8 mouse cellular contexts compared by ENCODE assay signal in genomic region chr19:37435853-37436174, GRCm38 (mm10). TPM values are rescaled to one million over a fixed set of nuclear protein-coding genes. Genes with fewer than 3 reads are reported as not detected.
DNase-seq lines count a peak whose midpoint lies in the region; ATAC-seq lines count a peak whose summit lies in the region.

No protein-coding gene starts in this region.

- 6% methylated on average over 10 of the region's 10 CpGs for WGBS in forebrain, embryonic 11.5 days
- WGBS in forebrain, embryonic 12.5 days = 5% methylated on average over 10 of the region's 10 CpGs
- 7% methylated on average over 10 of the region's 10 CpGs for WGBS in lung, embryonic 16.5 days
- WGBS in limb, embryonic 12.5 days = 5% methylated on average over 10 of the region's 10 CpGs
- WGBS in stomach, embryonic 14.5 days = 9% methylated on average over 10 of the region's 10 CpGs

- H3K9me3 ChIP-seq in forebrain, embryonic 11.5 days (ENCODE audit: control insufficient read depth, low read length) = no peaks in the 10 kb centered on the region
- no peaks in the 10 kb centered on the region for H3K9me3 ChIP-seq in forebrain, embryonic 12.5 days
- no peaks in the 10 kb centered on the region; the same call in 1 of the 2 replicates for H3K9me3 ChIP-seq in lung, embryonic 16.5 days (ENCODE audit: control insufficient read depth, low read length)
- H3K9me3 ChIP-seq in limb, embryonic 12.5 days = no peaks in the 10 kb centered on the region
- no peaks in the 10 kb centered on the region for H3K9me3 ChIP-seq in stomach, embryonic 14.5 days (ENCODE audit: control insufficient read depth, low read depth, low read length)

- no peak overlapping the region for H3K4me2 ChIP-seq in forebrain, embryonic 11.5 days (ENCODE audit: low read depth, low read length, severe bottlenecking)
- no peak overlapping the region for H3K4me2 ChIP-seq in forebrain, embryonic 12.5 days
- H3K4me2 ChIP-seq in lung, embryonic 16.5 days (ENCODE audit: low read depth, low read length) = peak overlapping the region; percentile 81
- peak overlapping the region; percentile 64; the same call in 1 of the 2 replicates for H3K4me2 ChIP-seq in limb, embryonic 12.5 days
- peak overlapping the region; percentile 69 for H3K4me2 ChIP-seq in stomach, embryonic 14.5 days (replicated peaks; ENCODE audit: low read depth, low read length)

- no peak overlapping the region for H3K27ac ChIP-seq in forebrain, embryonic 11.5 days (ENCODE audit: low read depth, low read length)
- H3K27ac ChIP-seq in forebrain, embryonic 12.5 days = no peak overlapping the region
- H3K27ac ChIP-seq in lung, embryonic 16.5 days (ENCODE audit: low read length) = peak overlapping the region; percentile 76
- H3K27ac ChIP-seq in limb, embryonic 12.5 days = no peak overlapping the region
- H3K27ac ChIP-seq in stomach, embryonic 14.5 days (ENCODE audit: low read length) = no peak overlapping the region; the same call in 1 of the 2 replicates

- peak; percentile 45 for DNase-seq in forebrain, embryonic 11.5 days (ENCODE audit: low spot score)
- no peak for DNase-seq in lung, postnatal 36 days
- no peak for DNase-seq in T-cell, adult 2 months (ENCODE audit: low spot score)

- peaks cover 9% of the 10 kb centered on the region for H3K4me1 ChIP-seq in forebrain, embryonic 11.5 days (replicated peaks; ENCODE audit: control insufficient read depth, insufficient read depth, low read length)
- peaks cover 18% of the 10 kb centered on the region for H3K4me1 ChIP-seq in forebrain, embryonic 12.5 days
- peaks cover 11% of the 10 kb centered on the region; the same call in 1 of the 2 replicates for H3K4me1 ChIP-seq in lung, embryonic 16.5 days (replicated peaks; ENCODE audit: control insufficient read depth, insufficient read depth, low read length)
- peaks cover 21% of the 10 kb centered on the region for H3K4me1 ChIP-seq in limb, embryonic 12.5 days (replicated peaks)
- H3K4me1 ChIP-seq in stomach, embryonic 14.5 days (ENCODE audit: control insufficient read depth, insufficient read depth, low read length) = peaks cover 3% of the 10 kb centered on the region; the same call in 1 of the 2 replicates

- H3K36me3 ChIP-seq in forebrain, embryonic 11.5 days (ENCODE audit: control insufficient read depth, insufficient read depth, low read length) = no peaks in the 10 kb centered on the region
- H3K36me3 ChIP-seq in forebrain, embryonic 12.5 days (replicated peaks) = no peaks in the 10 kb centered on the region
- no peaks in the 10 kb centered on the region for H3K36me3 ChIP-seq in lung, embryonic 16.5 days (ENCODE audit: control insufficient read depth, insufficient read depth, low read length)
- H3K36me3 ChIP-seq in limb, embryonic 12.5 days = no peaks in the 10 kb centered on the region
- no peaks in the 10 kb centered on the region for H3K36me3 ChIP-seq in stomach, embryonic 14.5 days (ENCODE audit: control insufficient read depth, insufficient read depth, low read length)

- H3K27me3 ChIP-seq in forebrain, embryonic 11.5 days (ENCODE audit: control insufficient read depth, insufficient read depth, low read length) = peaks cover 78% of the 10 kb centered on the region
- peaks cover 88% of the 10 kb centered on the region for H3K27me3 ChIP-seq in forebrain, embryonic 12.5 days
- H3K27me3 ChIP-seq in lung, embryonic 16.5 days (ENCODE audit: control insufficient read depth, insufficient read depth, low read depth, low read length) = peaks cover 55% of the 10 kb centered on the region
- H3K27me3 ChIP-seq in limb, embryonic 12.5 days = peaks cover 88% of the 10 kb centered on the region
- peaks cover 30% of the 10 kb centered on the region for H3K27me3 ChIP-seq in stomach, embryonic 14.5 days (ENCODE audit: control insufficient read depth, insufficient read depth, low read length)

- no peak for ATAC-seq in forebrain, embryonic 11.5 days (replicated peaks; ENCODE audit: low FRiP score)
- ATAC-seq in forebrain, embryonic 12.5 days (ENCODE audit: low FRiP score) = no peak
- no peak for ATAC-seq in lung, embryonic 16.5 days (ENCODE audit: low read depth)
- ATAC-seq in limb, embryonic 12.5 days (ENCODE audit: insufficient number of reproducible peaks, insufficient read depth, low FRiP score, low TSS enrichment, low read depth) = no peak
- ATAC-seq in stomach, embryonic 14.5 days (ENCODE audit: insufficient number of reproducible peaks, insufficient read depth, low FRiP score, low read depth) = no peak
- ATAC-seq in cerebellum, adult (ENCODE audit: insufficient number of reproducible peaks, low FRiP score, low TSS enrichment) = no peak

- H3K4me3 ChIP-seq in forebrain, embryonic 11.5 days (ENCODE audit: low read depth, low read length) = no peak overlapping the region
- H3K4me3 ChIP-seq in forebrain, embryonic 12.5 days (replicated peaks) = no peak overlapping the region
- peak overlapping the region; percentile 74 for H3K4me3 ChIP-seq in lung, embryonic 16.5 days (ENCODE audit: low read length)
- peak overlapping the region; percentile 52 for H3K4me3 ChIP-seq in limb, embryonic 12.5 days (replicated peaks)
- H3K4me3 ChIP-seq in stomach, embryonic 14.5 days (ENCODE audit: low read depth, low read length) = peak overlapping the region; percentile 53; the same call in 1 of the 2 replicates

- H3K9ac ChIP-seq in forebrain, embryonic 11.5 days (ENCODE audit: low read length) = no peak overlapping the region
- no peak overlapping the region for H3K9ac ChIP-seq in forebrain, embryonic 12.5 days
- peak overlapping the region; percentile 49 for H3K9ac ChIP-seq in lung, embryonic 16.5 days (ENCODE audit: low read length)
- H3K9ac ChIP-seq in limb, embryonic 12.5 days (replicated peaks) = no peak overlapping the region
- H3K9ac ChIP-seq in stomach, embryonic 14.5 days (replicated peaks; ENCODE audit: low read depth, low read length) = no peak overlapping the region

RNA-seq across cellular contexts. Expression of gene Hhex, which starts 1.2 kb away (rescaled TPM):
- 4.5 and 5.1 TPM in 2 replicates for polyA plus RNA-seq in forebrain, embryonic 11.5 days (2014; fragmentation: Nextera tagmentation; extraction: Ambion mirVana)
- polyA plus RNA-seq in forebrain, embryonic 12.5 days (2016; fragmentation: Nextera tagmentation; extraction: Ambion mirVana) = 4.8 and 5.4 TPM in 2 replicates
- polyA plus RNA-seq in lung, embryonic 16.5 days (2015; fragmentation: Nextera tagmentation; extraction: Ambion mirVana) = 38.3 and 40.2 TPM in 2 replicates
- 9.7 and 10.1 TPM in 2 replicates for polyA plus RNA-seq in limb, embryonic 12.5 days (2016; fragmentation: Nextera tagmentation; extraction: Ambion mirVana)
- polyA plus RNA-seq in stomach, embryonic 14.5 days (2014; fragmentation: Nextera tagmentation; extraction: Ambion mirVana) = 8.2 and 12.3 TPM in 2 replicates

RNA-seq across cellular contexts. Expression of gene Kif11, which starts 59.6 kb away (rescaled TPM):
- polyA plus RNA-seq in forebrain, embryonic 11.5 days (2014; fragmentation: Nextera tagmentation; extraction: Ambion mirVana) = 112 and 121 TPM in 2 replicates
- 99.0 and 107 TPM in 2 replicates for polyA plus RNA-seq in forebrain, embryonic 12.5 days (2016; fragmentation: Nextera tagmentation; extraction: Ambion mirVana)
- polyA plus RNA-seq in lung, embryonic 16.5 days (2015; fragmentation: Nextera tagmentation; extraction: Ambion mirVana) = 64.5 and 73.1 TPM in 2 replicates
- 89.1 and 89.4 TPM in 2 replicates for polyA plus RNA-seq in limb, embryonic 12.5 days (2016; fragmentation: Nextera tagmentation; extraction: Ambion mirVana)
- 63.7 and 69.7 TPM in 2 replicates for polyA plus RNA-seq in stomach, embryonic 14.5 days (2014; fragmentation: Nextera tagmentation; extraction: Ambion mirVana)

Comparison
In these comparisons a context has a peak if more than half of its experiments do, and no peak if none do; other contexts are left out.
1. H3K4me2 ChIP-seq: peak in lung, embryonic 16.5 days (single experiment), limb, embryonic 12.5 days (single experiment) and stomach, embryonic 14.5 days (single experiment); none in forebrain, embryonic 11.5 days (single experiment) and forebrain, embryonic 12.5 days (single experiment).
2. H3K4me3 ChIP-seq: peak in lung, embryonic 16.5 days (single experiment), limb, embryonic 12.5 days (single experiment) and stomach, embryonic 14.5 days (single experiment); none in forebrain, embryonic 11.5 days (single experiment) and forebrain, embryonic 12.5 days (single experiment).